Mouse (Mus musculus) right cerebral cortex, postnatal 36 days (tissue): Measurements from ENCODE around the gene Stxbp5l.
"Not testable (repeated sequence)": the region's sequence is repeated elsewhere in the genome, so short reads cannot be mapped to it uniquely, and the experiment has no call there.

Experiments
- DNase-seq, 2 experiments: peaks; one replicate each; pipeline ENCODE4 v3.0.0; 2022; ENCODE audit warnings: low spot score in 2 of 2, mixed read lengths in 1 of 2

Gene Stxbp5l

DNA sequence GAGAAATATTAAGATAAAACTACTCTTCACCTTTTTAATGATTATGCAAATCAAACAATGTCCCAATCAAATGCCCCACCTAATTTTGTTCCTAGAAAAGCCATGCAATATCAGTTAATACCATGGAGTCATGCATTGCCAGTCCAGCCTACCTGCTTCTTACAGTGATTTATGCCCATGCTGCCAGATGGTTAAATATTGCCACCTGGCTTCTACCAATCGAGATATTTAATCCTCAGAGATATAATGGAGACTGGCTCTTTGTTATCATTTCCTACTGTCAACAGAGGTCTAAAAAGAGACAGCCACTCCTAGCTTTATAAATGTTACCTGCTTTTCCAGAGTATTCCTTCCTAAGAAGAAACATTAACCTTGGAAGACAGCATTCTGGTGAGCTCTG lies 104.6 kb downstream of the Stxbp5l start:
- no peak for DNase-seq

- no peak for DNase-seq
These were observed 111.1 kb downstream of the Stxbp5l start for GRCm38 (mm10) chr16:37273681-37274080.

DNA sequence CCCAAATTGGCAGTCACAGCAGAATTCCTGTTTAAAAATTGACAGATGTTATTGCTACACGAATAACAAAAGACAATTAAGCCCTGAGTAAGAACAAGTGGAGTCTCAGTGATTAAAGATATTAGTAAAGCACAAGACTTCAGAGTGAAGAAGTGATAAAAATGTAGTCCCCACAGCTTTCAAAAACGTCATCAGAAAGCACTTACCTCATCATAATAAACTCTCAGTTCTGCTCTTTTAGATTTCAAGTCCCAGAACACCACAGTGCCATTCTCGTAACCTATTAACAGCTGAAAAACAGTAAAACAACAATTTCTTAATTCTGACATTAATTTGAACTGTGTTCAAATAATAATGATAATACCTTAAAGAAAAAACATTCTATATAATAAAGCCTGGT lies 123.1 kb downstream of the Stxbp5l start:
- no peak for DNase-seq

GRCm38 (mm10) chr16:37219151-37219550 lies 165.6 kb downstream of the Stxbp5l start:
- no peak for DNase-seq

GRCm38 (mm10) chr16:37208783-37209182 lies 176.0 kb downstream of the Stxbp5l start:
- no peak for DNase-seq

DNA sequence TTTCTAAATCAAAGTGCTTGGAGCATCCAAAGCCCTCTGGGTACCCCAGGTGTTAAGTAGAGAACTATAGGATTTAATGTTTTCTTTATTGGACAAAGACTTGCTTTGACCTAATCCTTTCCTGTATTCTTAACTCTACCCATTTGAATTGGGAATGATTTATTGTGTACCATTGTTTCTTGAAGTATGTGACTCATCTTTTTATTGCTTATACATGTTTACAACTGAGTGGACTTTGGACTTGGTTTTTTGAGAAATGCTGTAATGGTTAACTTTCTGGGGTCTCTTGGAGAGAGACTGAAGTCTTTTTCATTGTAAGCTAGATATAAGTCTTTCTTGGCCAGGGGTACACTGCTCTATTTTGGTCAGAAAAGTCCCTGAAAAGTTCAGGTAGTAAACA lies 190.6 kb downstream of the Stxbp5l start:
- no peak for DNase-seq

DNA sequence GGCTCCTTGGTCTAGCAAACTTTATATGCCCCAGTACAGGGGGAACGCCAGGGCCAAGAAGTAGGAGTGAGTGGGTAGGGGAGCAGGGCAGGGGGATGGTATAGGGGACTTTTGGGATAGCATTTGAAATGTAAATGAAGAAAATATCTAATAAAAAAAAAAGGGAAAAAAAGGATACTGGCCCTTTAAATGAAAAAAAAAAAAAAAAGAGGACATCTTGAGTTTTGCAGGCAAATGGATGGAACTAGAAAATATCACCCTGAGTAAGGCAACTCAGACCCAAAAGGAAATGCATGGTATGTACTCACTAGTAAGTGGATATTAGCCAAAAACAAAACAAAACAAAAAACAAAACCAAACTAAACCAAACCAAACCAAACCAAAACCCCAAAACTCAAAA lies 259.6 kb downstream of the Stxbp5l start:
- DNase-seq: not testable (repeated sequence)

DNA sequence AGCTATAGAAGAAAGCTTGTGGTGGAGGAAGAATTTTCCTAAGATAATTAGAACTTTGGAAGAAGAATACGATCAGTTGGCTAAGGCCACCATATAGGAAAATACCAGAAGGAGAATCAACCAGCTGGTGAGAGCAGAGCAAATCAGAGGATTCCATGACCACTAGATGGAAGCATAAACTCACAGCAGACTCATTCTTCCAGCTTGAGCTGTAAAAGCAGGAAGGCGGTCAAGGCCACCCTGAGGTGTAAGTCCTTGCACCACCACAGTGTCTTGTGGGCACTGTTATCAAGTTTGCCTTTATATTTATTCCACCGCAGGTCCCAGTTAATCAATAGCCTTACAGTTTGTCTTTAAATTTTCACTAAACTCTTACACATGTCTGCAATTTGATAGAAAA lies 275.5 kb downstream of the Stxbp5l start:
- DNase-seq: no peak

GRCm38 (mm10) chr16:37108763-37109162 lies 276.0 kb downstream of the Stxbp5l start:
- DNase-seq: no peak

- no peak for DNase-seq
These were observed 290.5 kb downstream of the Stxbp5l start for GRCm38 (mm10) chr16:37094169-37094833.

DNA sequence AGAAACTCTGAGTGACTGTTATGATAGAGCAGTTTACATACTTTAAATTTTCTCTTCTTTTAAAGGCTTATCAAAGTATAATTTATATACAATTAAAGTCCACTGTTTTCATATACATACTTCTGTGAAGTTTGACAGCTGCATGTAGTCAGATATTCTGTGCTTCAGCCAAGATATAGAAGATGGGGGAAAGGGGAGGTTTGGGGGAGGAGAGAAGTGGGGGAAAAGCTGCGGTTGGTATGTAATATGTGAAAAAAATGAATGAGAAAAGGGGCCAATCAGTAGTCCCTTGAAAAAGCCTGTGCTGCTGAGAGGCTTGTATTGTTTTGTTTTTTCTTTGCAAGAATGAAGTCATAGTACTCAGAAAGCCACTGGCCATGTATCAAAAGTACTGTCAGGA lies 295.1 kb downstream of the Stxbp5l start:
- no peak for DNase-seq

- DNase-seq: no peak
These were observed 312.4 kb downstream of the Stxbp5l start for GRCm38 (mm10) chr16:37072354-37072753.
